Mouse (Mus musculus) midbrain, postnatal 0 days (tissue): ENCODE measurements around the gene Hsd17b2. TPM values are rescaled to one million over a fixed set of nuclear protein-coding genes. Genes with fewer than 3 reads are reported as not detected.

Source experiments
- ATAC-seq: fragments of 200-750 bp; cut with Nextera tagmentation; 2 replicates; pipeline ENCODE4 v1.8.0; 2017; ENCODE audit warnings: moderate number of reproducible peaks, mild to moderate bottlenecking, moderate TSS enrichment, moderate library complexity; ENCODE audit not compliant: low FRiP score
- DNase-seq: peaks from one replicate; pipeline ENCODE4 v3.0.0-alpha.2; 2015; ENCODE audit warnings: low spot score
- H3K27ac ChIP-seq: fragments of 300-500 bp; sonication (generic); 2 replicates; pipeline ENCODE4 v1.5.1; 2014; ENCODE audit warnings: low read depth, mild to moderate bottlenecking, low read length, mixed read lengths
- H3K27me3 ChIP-seq: fragments of 300-500 bp; sonication (generic); 2 replicates; pipeline ENCODE4 v1.6.1; 2014; ENCODE audit warnings: low read length, control low read depth, mixed read lengths; ENCODE audit not compliant: insufficient read depth
- H3K36me3 ChIP-seq: fragments of 300-500 bp; sonication (generic); 2 replicates; pipeline ENCODE4 v1.6.1; 2014; ENCODE audit warnings: low read length, control low read depth, mixed read lengths; ENCODE audit not compliant: insufficient read depth
- H3K4me1 ChIP-seq: fragments of 300-500 bp; sonication (generic); 2 replicates; pipeline ENCODE4 v1.6.1; 2014; ENCODE audit warnings: mild to moderate bottlenecking, control low read depth, antibody characterized with exemption, low read length, mixed read lengths; ENCODE audit not compliant: insufficient read depth
- H3K4me2 ChIP-seq: fragments of 300-500 bp; sonication (generic); 2 replicates; pipeline ENCODE4 v1.6.1; 2014; ENCODE audit warnings: low read depth, mild to moderate bottlenecking, low read length, mixed read lengths; ENCODE audit not compliant: poor library complexity, severe bottlenecking
- H3K4me3 ChIP-seq: fragments of 300-500 bp; sonication (generic); 2 replicates; pipeline ENCODE4 v1.5.1; 2014; ENCODE audit warnings: low read depth, mild to moderate bottlenecking, low read length, moderate library complexity
- H3K9ac ChIP-seq: fragments of 300-500 bp; sonication (generic); replicated peaks from 2 replicates; pipeline ENCODE4 v1.6.1; 2014; ENCODE audit warnings: mild to moderate bottlenecking, low read length, moderate library complexity, mixed read lengths; ENCODE audit not compliant: poor library complexity, severe bottlenecking
- H3K9me3 ChIP-seq: fragments of 300-500 bp; sonication (generic); 2 replicates; pipeline ENCODE4 v1.6.1; 2016; ENCODE audit warnings: low read length, control low read depth
- CTCF ChIP-seq: IDR thresholded peaks from 2 replicates; pipeline ENCODE4 v1.5.1; 2016; ENCODE audit warnings: antibody characterized with exemption, mild to moderate bottlenecking
- WGBS: fragments of 180-500 bp; shearing (Covaris S2); extraction: QIAGEN DNeasy Blood & Tissue Kit; methylation state at CpG from one replicate; pipeline ENCODE4 v1.1.7; 2014; 5-methylcytosine and 5-hydroxymethylcytosine counted together
- polyA plus RNA-seq: library from polyadenylated mRNA; unstranded; fragments of >200 nt; fragmentation: Nextera tagmentation; extraction: Ambion mirVana; gene quantifications from 2 replicates; pipeline ENCODE4 v1.2.1, GENCODE M21; 2015
- total RNA-seq: library from RNA; depleted of rRNA; stranded (reverse); fragments of >200 nt; gene quantifications from 2 replicates; pipeline ENCODE4 v1.2.3, GENCODE M21; 2014

The Hsd17b2 gene
- total and polyA plus RNA-seq, 2 experiments from 2014 or later = 0.36 TPM; not detected in 1

- no peak overlapping the region for H3K4me2 ChIP-seq
- H3K9ac ChIP-seq = no peak overlapping the region
- 80% methylated on average over 9 of the region's 9 CpGs for WGBS
- H3K4me3 ChIP-seq = no peak overlapping the region
- no peaks in the 10 kb centered on the region for H3K4me1 ChIP-seq
- DNase-seq = no peak
- no peak for ATAC-seq
- TF ChIP-seq CTCF = no peak
- H3K27me3 ChIP-seq = no peaks in the 10 kb centered on the region
- H3K9me3 ChIP-seq = no peaks in the 10 kb centered on the region
- H3K27ac ChIP-seq = no peak overlapping the region
- no peaks in the 10 kb centered on the region for H3K36me3 ChIP-seq
Observed at GRCm38 (mm10) chr8:117747886-117748730, 46.4 kb downstream of the Hsd17b2 start.

- Histone ChIP-seq H3K9me3 (no peaks in the 10 kb centered on the region), H3K4me2 (no peak overlapping the region), H3K27ac (no peak overlapping the region), H3K4me3 (no peak overlapping the region), H3K4me1 (no peaks in the 10 kb centered on the region), H3K27me3 (no peaks in the 10 kb centered on the region), H3K9ac (no peak overlapping the region), H3K36me3 (no peaks in the 10 kb centered on the region)
- 67% methylated on average over 2 of the region's 2 CpGs for WGBS
- DNase-seq = no peak
- no peak for ATAC-seq
- no peak for TF ChIP-seq CTCF
Observed at GRCm38 (mm10) chr8:117749436-117749835, 47.7 kb downstream of the Hsd17b2 start.

DNA sequence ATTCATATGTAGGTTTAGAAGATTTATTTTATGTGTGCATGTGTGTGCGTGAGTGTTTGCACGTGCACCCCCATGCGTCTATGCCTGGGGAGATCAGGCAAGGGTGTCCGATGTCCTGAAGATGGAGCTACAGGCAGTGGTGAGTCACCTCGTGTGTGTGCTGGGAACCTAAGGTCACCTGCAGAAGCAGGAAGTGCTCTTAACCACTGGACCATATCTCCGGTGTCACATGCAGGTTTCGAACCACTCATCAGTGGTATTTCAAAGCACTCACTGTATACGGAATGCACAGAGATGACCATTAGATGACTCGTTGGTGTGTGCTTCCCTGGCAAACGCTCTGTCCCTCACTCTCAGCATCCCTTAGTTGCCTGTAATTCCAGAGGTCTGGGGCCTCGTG, 56.2 kb downstream of the Hsd17b2 start:
- no peak for ATAC-seq

GRCm38 (mm10) chr8:117762776-117763175, 61.1 kb downstream of the Hsd17b2 start:
- H3K27ac ChIP-seq = no peak overlapping the region
- no peak for TF ChIP-seq CTCF
- DNase-seq (no peak), ATAC-seq (no peak)
- no peaks in the 10 kb centered on the region for H3K27me3 ChIP-seq
- no peaks in the 10 kb centered on the region for H3K4me1 ChIP-seq
- H3K9ac ChIP-seq = no peak overlapping the region
- whole genome bisulfite sequencing = 86% methylated on average over 6 of the region's 6 CpGs
- no peak overlapping the region for H3K4me3 ChIP-seq
- H3K4me2 ChIP-seq = no peak overlapping the region
- no peaks in the 10 kb centered on the region for H3K36me3 ChIP-seq
- no peaks in the 10 kb centered on the region for H3K9me3 ChIP-seq

More for the DNA sequence above, 56.2 kb downstream of the Hsd17b2 start:
- 85% methylated on average over 11 of the region's 11 CpGs for WGBS
- no peak for DNase-seq
- Histone ChIP-seq H3K27me3 (no peaks in the 10 kb centered on the region), H3K4me2 (no peak overlapping the region), H3K9me3 (no peaks in the 10 kb centered on the region), H3K4me1 (no peaks in the 10 kb centered on the region), H3K36me3 (no peaks in the 10 kb centered on the region), H3K4me3 (no peak overlapping the region), H3K27ac (no peak overlapping the region), H3K9ac (no peak overlapping the region)
- TF ChIP-seq CTCF = no peak

GRCm38 (mm10) chr8:117764625-117765024, 62.9 kb downstream of the Hsd17b2 start:
- H3K27ac ChIP-seq = no peak overlapping the region
- no peak overlapping the region for H3K4me3 ChIP-seq
- no peak overlapping the region for H3K4me2 ChIP-seq
- no peaks in the 10 kb centered on the region for H3K36me3 ChIP-seq
- no peak for ATAC-seq
- H3K9me3 ChIP-seq = no peaks in the 10 kb centered on the region
- H3K9ac ChIP-seq = no peak overlapping the region
- 76% methylated on average over 4 of the region's 4 CpGs for WGBS
- no peak for TF ChIP-seq CTCF
- DNase-seq = no peak
- H3K4me1 ChIP-seq = no peaks in the 10 kb centered on the region
- H3K27me3 ChIP-seq = no peaks in the 10 kb centered on the region

- no peak for DNase-seq
- WGBS = 66% methylated on average over 5 of the region's 5 CpGs
- ATAC-seq = no peak
Observed at GRCm38 (mm10) chr8:117765947-117766346, 64.2 kb downstream of the Hsd17b2 start.

More at GRCm38 (mm10) chr8:117765947-117766346, 64.2 kb downstream of the Hsd17b2 start:
- Histone ChIP-seq H3K4me3 (no peak overlapping the region), H3K9me3 (no peaks in the 10 kb centered on the region), H3K36me3 (no peaks in the 10 kb centered on the region), H3K9ac (no peak overlapping the region), H3K27me3 (no peaks in the 10 kb centered on the region), H3K4me2 (no peak overlapping the region), H3K4me1 (no peaks in the 10 kb centered on the region), H3K27ac (no peak overlapping the region)
- no peak for TF ChIP-seq CTCF
